Mouse (Mus musculus) embryonic facial prominence, embryonic 14.5 days (tissue): Measurements from ENCODE around the gene Prmt2. TPM values are rescaled to one million over a fixed set of nuclear protein-coding genes. Genes with fewer than 3 reads are reported as not detected.

Experiments used
- ATAC-seq: fragments of 200-750 bp; cut with Nextera tagmentation; 2 replicates; pipeline ENCODE4 v1.8.0; 2017; ENCODE audit warnings: low read depth, moderate number of reproducible peaks, moderate TSS enrichment
- DNase-seq: peaks from one replicate; pipeline ENCODE4 v3.0.0-alpha.2; 2015; ENCODE audit warnings: low spot score
- H3K27ac ChIP-seq: fragments of 300-500 bp; sonication (generic); replicated peaks from 2 replicates; pipeline ENCODE4 v1.5.1; 2014; ENCODE audit warnings: low read depth, mild to moderate bottlenecking, low read length, moderate library complexity
- H3K27me3 ChIP-seq: fragments of 300-500 bp; sonication (generic); replicated peaks from 2 replicates; pipeline ENCODE4 v1.6.1; 2014; ENCODE audit warnings: low read length; ENCODE audit not compliant: control insufficient read depth, insufficient read depth
- H3K36me3 ChIP-seq: fragments of 300-500 bp; sonication (generic); 2 replicates; pipeline ENCODE4 v1.6.1; 2014; ENCODE audit warnings: low read length, mixed read lengths; ENCODE audit not compliant: control insufficient read depth, insufficient read depth
- H3K4me1 ChIP-seq: fragments of 300-500 bp; sonication (generic); 2 replicates; pipeline ENCODE4 v1.6.1; 2014; ENCODE audit warnings: antibody characterized with exemption, low read length; ENCODE audit not compliant: control insufficient read depth, insufficient read depth
- H3K4me2 ChIP-seq: fragments of 300-500 bp; sonication (generic); 2 replicates; pipeline ENCODE4 v1.6.1; 2014; ENCODE audit warnings: low read depth, mild to moderate bottlenecking, low read length, moderate library complexity, mixed read lengths
- H3K4me3 ChIP-seq: fragments of 300-500 bp; sonication (generic); 2 replicates; pipeline ENCODE4 v1.5.1; 2014; ENCODE audit warnings: low read depth, mild to moderate bottlenecking, low read length
- H3K9ac ChIP-seq: fragments of 300-500 bp; sonication (generic); 2 replicates; pipeline ENCODE4 v1.6.1; 2014; ENCODE audit warnings: low read depth, mild to moderate bottlenecking, low read length, moderate library complexity, mixed read lengths
- H3K9me3 ChIP-seq: fragments of 300-500 bp; sonication (generic); 2 replicates; pipeline ENCODE4 v1.6.1; 2016; ENCODE audit warnings: low read length; ENCODE audit not compliant: control insufficient read depth
- WGBS: fragments of 180-500 bp; shearing (Covaris S2); extraction: QIAGEN DNeasy Blood & Tissue Kit; methylation state at CpG from one replicate; pipeline ENCODE4 v1.1.7; 2014; 5-methylcytosine and 5-hydroxymethylcytosine counted together
- microRNA counts: library from miRNA; unstranded; fragments of <30 nt; microRNA quantifications from one replicate; lab custom pipeline; 2017
- microRNA-seq: library from miRNA; unstranded; fragments of <30 nt; microRNA quantifications from one replicate; pipeline ENCODE4, GENCODE M21; 2016; ENCODE audit warnings: borderline number of aligned reads
- polyA plus RNA-seq: library from polyadenylated mRNA; unstranded; fragments of >200 nt; fragmentation: Nextera tagmentation; extraction: Ambion mirVana; gene quantifications from 2 replicates; pipeline ENCODE4 v1.2.1, GENCODE M21; 2014

Gene Prmt2
- polyA plus RNA-seq, 1 experiment from 2014 or later = 68.7 TPM

DNA sequence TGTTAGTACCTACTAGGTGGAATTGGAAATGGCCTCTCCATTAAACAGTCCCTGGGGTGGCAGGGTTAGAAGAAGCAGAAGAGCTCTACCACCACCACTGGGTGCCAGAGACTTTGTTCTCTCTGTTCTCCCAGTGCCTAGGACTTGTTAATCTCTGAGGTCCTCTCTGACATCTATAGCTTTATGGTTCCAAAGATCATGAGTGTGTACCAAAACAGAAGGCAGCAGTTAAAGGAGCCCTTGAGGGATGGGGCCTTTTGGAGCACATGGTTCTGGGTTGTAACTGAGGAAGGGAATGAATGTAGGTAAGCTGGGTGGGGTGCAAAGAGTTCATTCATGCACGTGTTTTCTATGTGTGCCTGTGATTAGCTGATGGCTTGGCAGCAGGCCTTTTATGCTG lies 79.7 kb downstream of the Prmt2 start:
- H3K27me3 ChIP-seq = no peaks in the 10 kb centered on the region
- no peak overlapping the region for H3K4me3 ChIP-seq
- H3K4me1 ChIP-seq = no peaks in the 10 kb centered on the region
- no peak for ATAC-seq
- no peak overlapping the region for H3K9ac ChIP-seq
- no peak overlapping the region for H3K4me2 ChIP-seq
- no peak overlapping the region for H3K27ac ChIP-seq
- 64% methylated on average over 1 of the region's 1 CpGs for WGBS
- H3K36me3 ChIP-seq = no peaks in the 10 kb centered on the region
- DNase-seq = no peak
- no peaks in the 10 kb centered on the region for H3K9me3 ChIP-seq

DNA sequence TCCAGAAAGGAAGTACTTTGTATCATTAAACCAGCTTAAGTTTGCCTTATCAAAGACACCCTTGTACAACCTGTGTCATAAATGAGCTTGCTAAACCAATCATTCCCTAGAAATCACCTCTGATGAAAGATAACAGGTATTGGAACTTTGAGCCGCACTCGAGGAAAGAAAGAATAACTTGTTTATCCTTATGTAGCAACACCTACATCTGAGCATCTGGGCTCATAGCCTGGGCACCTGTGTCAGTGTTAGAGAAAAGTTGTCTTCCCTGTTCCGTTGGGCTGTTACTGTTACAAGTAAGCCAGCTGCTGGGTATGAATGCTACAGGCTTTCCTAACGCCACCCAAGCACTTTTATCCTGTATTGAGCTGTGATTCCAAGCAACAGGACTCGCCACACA lies 80.1 kb downstream of the Prmt2 start:
- WGBS = 75% methylated on average over 5 of the region's 5 CpGs
- no peaks in the 10 kb centered on the region for H3K27me3 ChIP-seq
- ATAC-seq (no peak), DNase-seq (no peak)
- no peak overlapping the region for H3K9ac ChIP-seq
- H3K4me2 ChIP-seq = no peak overlapping the region
- no peaks in the 10 kb centered on the region for H3K4me1 ChIP-seq
- no peak overlapping the region for H3K27ac ChIP-seq
- H3K36me3 ChIP-seq = no peaks in the 10 kb centered on the region
- no peaks in the 10 kb centered on the region for H3K9me3 ChIP-seq
- H3K4me3 ChIP-seq = no peak overlapping the region

MicroRNAs encoded within 50 kb of the gene (microRNA counts, 519-probe panel; counts per million panel counts)
- 1,676 counts per million, percentile 9 among the panel's probes with 10 or more counts for microRNA mmu-miR-678 (lab: Ali Mortazavi, UCI)

Small RNA genes within 50 kb of the gene (microRNA-seq; reads per million reads assigned to microRNA genes)
- not detected for gene Mir678

Other genes with a start within 250 kb of the Prmt2 start
- 17.8 and 18.7 TPM in 2 replicates for gene Zfp280b, start 205.2 kb downstream of the Prmt2 start, polyA plus RNA-seq
- gene Slc5a4b, start 126.9 kb downstream of the Prmt2 start, polyA plus RNA-seq = not detected in 2 replicates
- not detected in 2 replicates for gene Slc5a4a, start 90.4 kb downstream of the Prmt2 start, polyA plus RNA-seq
- 12.9 and 14.6 TPM in 2 replicates for gene S100b, start 16.0 kb upstream of the Prmt2 start, polyA plus RNA-seq
- 6.0 and 7.7 TPM in 2 replicates for gene Dip2a, start 107.4 kb upstream of the Prmt2 start, polyA plus RNA-seq
- not detected in 2 replicates for gene AC141477.1, start 202.6 kb upstream of the Prmt2 start, polyA plus RNA-seq
- 17.5 and 19.1 TPM in 2 replicates for gene Pcnt, start 204.9 kb upstream of the Prmt2 start, polyA plus RNA-seq
- 0.25 and 2.2 TPM in 2 replicates for gene 2610028H24Rik, start 211.2 kb upstream of the Prmt2 start, polyA plus RNA-seq
- 53.1 and 63.3 TPM in 2 replicates for gene Mcm3ap, start 231.1 kb upstream of the Prmt2 start, polyA plus RNA-seq
- gene Ybey, start 231.2 kb upstream of the Prmt2 start, polyA plus RNA-seq = 3.3 and 4.2 TPM in 2 replicates